Mouse (Mus musculus): Measurements from ENCODE around the gene Parn.

Gene Parn

GRCm38 (mm10) chr16:13556954-13557470 is 111.0 kb downstream of the Parn start:
- no peak for DNase-seq (ENCODE audit: low spot score in 2 of 2)

GRCm38 (mm10) chr16:13556446-13556845 is 111.5 kb downstream of the Parn start:
- DNase-seq (ENCODE audit: low spot score in 2 of 2) = no peak

GRCm38 (mm10) chr16:13550667-13551066 is 117.3 kb downstream of the Parn start:
- no peak for DNase-seq (ENCODE audit: low spot score in 2 of 2)

- DNase-seq (ENCODE audit: low spot score in 2 of 2) = no peak
Observed at GRCm38 (mm10) chr16:13549976-13550375, 118.0 kb downstream of the Parn start.

GRCm38 (mm10) chr16:13541816-13542215 is 126.2 kb downstream of the Parn start:
- peak in 1 of 2 experiments; percentile 17 for DNase-seq (ENCODE audit: low spot score in 2 of 2)

DNA sequence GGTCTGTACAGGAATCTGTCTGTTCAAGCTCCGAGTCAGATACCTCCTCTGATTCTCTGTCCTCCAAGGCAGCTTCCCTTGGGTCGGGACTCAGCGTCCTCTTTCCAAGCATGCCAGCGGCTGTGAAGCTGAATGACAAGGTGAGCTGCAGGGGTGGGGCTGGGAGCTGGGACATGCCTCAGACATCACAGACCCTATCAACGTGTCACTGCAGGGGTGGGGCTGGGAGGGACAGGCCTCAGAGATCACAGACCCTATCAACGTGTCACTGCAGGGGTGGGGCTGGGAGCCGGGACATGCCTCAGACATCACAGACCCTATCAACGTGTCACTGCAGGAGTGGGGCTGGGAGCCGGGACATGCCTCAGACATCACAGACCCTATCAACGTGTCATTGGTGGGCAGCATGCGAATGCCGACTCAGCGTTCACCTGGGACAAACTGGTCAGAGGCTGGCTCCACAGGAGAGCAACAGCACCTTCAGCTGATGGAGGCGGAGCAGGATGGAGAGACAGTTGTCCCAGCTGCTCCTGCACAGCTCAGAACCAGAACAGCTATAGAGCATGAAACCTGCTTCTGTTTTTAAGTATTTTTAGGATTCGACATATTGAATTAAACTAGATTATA is 126.7 kb downstream of the Parn start:
- DNase-seq (ENCODE audit: low spot score in 2 of 2) = no peak

DNA sequence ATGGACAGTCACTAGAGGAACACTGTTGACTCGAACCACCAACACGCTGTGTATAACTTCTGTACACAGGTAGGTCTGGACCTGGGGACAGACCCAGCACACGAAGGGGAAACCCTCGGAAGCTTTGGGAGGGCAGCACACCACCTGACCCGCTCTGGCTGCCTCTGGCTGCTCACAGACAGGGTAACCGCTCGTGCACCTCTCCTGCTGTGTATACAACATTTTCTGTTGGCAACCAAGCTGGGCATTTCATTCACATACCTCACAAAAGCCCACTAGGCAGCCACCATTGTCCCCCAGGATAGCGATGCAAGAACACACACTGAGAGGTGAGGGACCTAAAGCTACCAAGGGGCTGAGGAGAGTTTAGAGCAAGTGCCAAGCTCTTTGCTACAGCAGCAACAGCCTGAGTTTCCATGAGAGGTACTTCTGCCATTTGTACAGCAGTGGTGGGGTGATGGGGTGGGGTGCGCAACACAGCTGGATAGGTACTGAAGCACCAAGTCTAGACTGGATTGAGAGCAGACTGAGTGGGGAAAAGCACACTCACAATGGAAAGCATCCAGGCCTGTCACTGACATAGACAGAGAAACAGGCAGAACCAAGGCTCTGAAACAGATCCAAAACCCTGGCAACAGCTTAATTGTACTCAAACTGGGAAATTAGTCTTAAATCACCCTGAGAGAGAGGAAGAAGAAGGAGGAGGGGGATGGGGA is 128.9 kb downstream of the Parn start:
- no peak for DNase-seq (ENCODE audit: low spot score in 2 of 2)

DNA sequence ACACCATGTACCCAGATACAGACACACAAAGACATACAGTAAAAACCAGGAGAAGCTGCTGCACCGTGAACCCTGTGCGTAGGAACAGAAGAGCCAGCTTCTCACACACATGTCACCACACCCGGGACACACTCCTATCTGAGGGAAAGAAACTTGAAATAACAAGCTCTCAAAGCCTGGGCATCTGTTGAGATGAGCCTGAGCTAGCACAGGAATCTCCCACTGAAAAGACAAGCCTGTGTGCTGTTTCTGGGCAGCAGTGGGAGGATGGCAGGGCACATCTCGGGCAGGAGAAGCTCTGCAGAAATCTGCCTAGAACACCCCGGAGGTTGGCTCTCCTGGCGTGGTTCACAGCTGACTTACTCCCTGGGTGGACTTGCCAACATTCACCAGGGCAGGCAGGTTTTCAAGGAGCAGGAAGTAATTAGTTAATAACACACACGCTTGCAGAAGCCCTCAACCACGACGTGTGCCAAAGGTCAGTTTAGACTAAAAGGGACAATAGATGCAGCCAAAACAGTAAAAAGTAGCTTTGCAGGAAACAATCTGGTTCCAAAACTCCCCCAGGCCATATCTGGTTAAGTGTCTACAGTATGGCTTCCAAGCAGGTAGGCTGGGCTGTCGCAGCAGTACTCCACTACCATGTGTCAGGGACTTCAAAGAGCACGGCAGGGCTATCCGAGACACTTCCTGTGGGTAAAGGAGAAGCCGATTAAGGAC is 129.6 kb downstream of the Parn start:
- no peak for DNase-seq (ENCODE audit: low spot score in 2 of 2)

DNA sequence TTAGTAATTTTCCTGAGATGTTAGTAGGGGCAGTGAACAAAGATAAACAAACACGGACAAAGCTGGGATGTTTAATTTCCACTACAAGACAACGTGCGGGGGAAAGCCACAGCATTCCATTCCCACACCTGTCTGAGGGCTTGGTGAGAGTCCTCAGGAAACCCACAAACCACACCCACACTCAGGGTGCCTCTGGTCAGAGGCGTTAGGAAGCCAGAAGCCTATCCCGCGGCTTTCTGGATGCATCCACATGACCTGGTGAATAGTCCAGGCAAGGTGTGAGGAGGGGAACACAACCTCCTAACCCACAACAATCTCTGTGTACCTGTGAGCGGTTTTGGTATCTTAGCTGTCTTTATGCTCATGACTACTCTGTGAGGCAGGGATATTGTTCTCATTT is 131.6 kb downstream of the Parn start:
- DNase-seq (ENCODE audit: low spot score in 2 of 2) = no peak

- DNase-seq (ENCODE audit: low spot score in 2 of 2) = no peak
Observed at GRCm38 (mm10) chr16:13535856-13536255, 132.1 kb downstream of the Parn start.

DNA sequence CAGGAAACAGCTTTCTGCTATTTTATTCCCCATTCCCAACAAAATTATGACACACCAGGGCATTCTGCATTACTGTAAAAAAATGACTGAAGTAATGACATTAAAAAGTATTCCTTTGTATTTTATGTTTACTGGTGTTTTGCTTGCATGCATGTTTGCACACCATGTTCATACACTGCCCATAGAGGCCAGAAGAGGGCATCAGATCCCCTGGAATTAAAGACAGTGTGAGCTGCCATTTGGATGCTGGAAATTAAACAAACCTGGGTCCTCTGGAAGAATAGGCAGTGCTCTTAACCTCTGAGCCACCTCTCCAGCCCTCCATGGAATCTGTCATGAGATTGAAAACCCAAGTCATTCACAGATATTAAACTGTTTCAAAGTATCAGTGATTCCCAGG is 135.1 kb downstream of the Parn start:
- peak in 1 of 2 experiments; percentile 19 for DNase-seq (ENCODE audit: low spot score in 2 of 2)

- DNase-seq (ENCODE audit: low spot score in 2 of 2) = no peak
Observed at GRCm38 (mm10) chr16:13531279-13531678, 136.7 kb downstream of the Parn start.

DNA sequence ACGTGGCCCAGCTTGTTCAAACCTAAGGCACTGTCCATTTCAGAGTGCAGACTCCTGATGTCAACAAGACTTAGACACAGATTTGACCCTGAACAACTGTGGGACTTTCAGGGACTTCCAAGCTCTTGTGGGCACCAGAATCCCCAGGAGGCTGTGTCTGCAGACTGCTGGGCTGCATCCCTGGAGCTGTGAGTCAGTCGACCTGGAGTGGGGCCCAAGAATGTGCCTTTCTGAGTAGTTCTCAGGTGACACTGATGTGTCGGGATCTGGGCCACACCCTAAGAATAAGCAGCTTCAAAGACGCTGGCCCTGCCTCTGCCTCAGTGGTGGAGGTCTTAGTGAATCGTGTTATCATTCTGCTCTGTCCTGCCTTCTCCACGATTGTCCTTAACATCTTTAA is 146.6 kb downstream of the Parn start:
- DNase-seq (ENCODE audit: low spot score in 2 of 2) = no peak

DNA sequence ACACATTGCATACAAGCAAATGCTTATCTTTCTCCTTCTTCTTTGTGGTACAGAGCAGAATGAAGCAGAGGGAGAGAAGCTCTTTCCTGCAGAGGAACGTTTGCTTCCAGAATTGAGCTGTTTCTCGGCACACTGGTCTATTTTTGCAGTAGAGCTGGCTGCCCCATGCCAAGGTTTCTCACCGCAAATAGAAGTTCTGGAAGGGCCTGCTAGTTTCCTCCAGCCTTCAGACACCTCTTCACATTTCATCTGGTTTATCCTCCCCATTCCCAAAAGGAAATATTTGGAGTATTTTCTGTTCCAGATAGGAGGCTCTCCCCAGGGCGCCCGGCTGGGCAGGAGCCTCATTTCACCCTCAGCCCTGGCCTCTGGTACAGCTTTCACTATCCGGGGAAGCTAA is 147.7 kb downstream of the Parn start:
- no peak for DNase-seq (ENCODE audit: low spot score in 2 of 2)

DNA sequence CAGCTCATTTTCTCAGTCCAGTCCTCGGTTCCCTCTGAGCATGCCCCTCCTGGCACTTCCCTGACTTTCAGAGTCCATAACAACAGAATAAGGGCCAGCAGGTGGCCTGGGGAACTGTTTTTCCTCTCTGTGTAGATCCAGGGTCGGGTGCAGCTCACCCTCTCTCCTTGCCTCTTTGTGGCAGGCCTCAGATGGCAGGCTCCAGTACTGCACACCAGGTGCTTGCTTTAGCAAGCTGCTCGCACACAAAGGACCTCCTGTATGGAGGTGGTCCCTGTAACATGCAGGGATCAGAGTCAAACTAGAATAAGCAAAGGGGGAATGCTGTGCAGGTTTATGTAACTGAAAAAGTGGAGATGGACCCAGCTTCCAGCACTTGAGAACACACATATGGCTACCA is 151.8 kb downstream of the Parn start:
- no peak for DNase-seq (ENCODE audit: low spot score in 2 of 2)

GRCm38 (mm10) chr16:13515524-13515923 is 152.4 kb downstream of the Parn start:
- no peak for DNase-seq (ENCODE audit: low spot score in 2 of 2)

- DNase-seq (ENCODE audit: low spot score in 2 of 2) = no peak
Observed at GRCm38 (mm10) chr16:13505055-13505454, 162.9 kb downstream of the Parn start.

- DNase-seq (ENCODE audit: low spot score in 2 of 2) = no peak
Observed at GRCm38 (mm10) chr16:13504476-13504875, 163.5 kb downstream of the Parn start.

DNA sequence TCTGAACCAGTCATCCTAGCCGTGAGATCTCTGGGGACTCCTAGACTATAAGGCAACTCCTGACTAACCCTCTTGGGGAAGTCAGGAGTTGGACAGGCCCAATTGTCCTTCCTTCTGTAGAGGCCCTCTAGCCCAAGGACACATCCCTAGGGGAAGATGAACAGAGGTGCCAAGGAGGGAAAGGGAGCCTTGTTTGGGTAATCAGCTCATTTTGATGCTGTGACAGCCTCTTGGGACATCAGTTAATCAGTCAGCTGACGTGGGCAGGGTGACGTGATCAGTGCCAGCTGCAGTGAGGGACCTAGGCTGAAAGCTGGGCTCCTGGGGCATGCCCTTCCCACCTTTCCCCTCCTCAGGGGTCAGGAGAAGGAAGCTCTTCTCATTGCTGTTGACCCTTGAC is 169.0 kb downstream of the Parn start:
- no peak for DNase-seq (ENCODE audit: low spot score in 2 of 2)

DNA sequence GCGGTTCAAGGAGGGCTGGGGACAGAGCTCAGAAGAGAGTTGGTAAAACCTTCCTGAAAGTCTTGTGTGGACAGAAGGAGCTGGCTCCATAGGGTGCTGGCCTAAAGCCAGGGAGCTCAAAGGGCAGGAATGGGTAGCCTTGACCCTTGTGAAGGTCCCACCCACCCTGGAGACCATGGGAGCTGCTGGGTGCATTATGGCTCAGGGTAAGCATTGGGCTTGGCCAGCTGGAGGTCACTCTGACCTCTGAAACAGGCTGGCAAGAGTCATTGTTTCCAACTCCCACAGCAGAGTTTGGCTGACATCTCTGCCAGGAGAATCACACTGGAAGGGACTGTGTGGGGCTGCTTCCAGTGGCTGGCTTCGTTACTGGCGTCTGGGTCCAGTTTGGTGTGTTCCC is 174.0 kb downstream of the Parn start:
- peak in 1 of 2 experiments; percentile 16 for DNase-seq (ENCODE audit: low spot score in 2 of 2)

DNA sequence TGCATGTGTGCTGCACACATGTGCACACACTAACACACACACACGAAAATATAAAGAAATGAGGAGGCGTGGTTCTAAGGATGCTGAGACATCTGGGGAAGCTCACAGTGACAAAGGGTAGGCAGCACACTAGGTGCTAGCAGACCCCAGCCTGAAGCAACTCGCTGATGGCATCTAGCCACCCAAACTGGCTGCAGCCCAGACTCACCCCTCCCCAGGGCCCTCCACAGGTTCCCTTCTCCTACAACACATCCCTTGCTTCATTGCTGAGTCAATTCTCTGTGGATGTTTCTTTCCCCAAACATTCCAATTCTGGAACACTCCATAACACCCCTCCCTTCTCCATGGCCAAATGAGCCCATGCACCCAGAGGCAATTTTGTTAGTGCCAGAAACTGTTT is 175.0 kb downstream of the Parn start:
- DNase-seq (ENCODE audit: low spot score in 2 of 2) = no peak

DNA sequence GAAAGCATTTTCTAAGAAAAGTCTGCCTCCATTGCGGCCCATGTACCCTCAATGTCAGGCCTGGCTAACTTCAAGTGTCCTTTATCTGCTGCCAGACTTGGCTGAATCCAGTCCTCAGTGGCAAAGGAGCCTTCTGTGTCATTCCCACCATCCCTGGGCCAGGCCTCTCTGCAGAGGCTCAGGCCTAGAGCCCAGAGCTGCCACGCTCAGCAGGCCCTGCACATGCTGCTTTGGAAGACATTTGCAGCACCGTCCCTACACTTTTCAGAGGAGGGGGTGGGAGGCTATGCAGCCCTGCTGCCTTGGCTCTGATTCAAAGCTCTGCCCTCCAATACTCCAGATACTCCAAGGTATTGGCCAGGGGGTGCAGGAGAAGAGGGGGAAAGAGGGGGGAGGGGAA is 176.2 kb downstream of the Parn start:
- DNase-seq (ENCODE audit: low spot score in 2 of 2) = peak in 1 of 2 experiments; percentile 18

All from cerebellum, postnatal 4 days (tissue).